Mouse (Mus musculus): ENCODE measurements around the gene Alad.

Gene Alad

DNA sequence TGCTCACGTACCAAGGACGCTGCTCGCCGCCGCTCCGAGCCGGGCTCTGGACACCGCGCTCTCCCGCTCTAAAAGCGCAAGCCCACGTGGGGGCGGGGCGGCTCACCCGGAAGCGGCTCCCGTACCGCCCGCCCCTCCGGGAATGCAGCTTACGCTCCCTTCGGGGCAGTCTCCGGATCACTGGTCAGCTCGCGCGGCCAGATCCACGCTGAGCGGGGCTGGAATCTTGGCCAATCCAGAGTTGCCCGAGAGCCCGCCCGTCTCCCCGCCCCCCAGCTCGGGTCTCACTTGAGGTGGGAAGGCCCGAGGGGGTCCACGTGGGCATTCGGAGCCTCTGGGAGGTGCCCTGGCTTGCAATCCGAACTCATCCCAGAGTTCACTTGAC lies at the start of gene Alad:
Alad (minus strand) TSS at position 70 of the 385 bp plus-strand sequence.
- peak; percentile 75 for DNase-seq (ENCODE audit: low spot score)

DNA sequence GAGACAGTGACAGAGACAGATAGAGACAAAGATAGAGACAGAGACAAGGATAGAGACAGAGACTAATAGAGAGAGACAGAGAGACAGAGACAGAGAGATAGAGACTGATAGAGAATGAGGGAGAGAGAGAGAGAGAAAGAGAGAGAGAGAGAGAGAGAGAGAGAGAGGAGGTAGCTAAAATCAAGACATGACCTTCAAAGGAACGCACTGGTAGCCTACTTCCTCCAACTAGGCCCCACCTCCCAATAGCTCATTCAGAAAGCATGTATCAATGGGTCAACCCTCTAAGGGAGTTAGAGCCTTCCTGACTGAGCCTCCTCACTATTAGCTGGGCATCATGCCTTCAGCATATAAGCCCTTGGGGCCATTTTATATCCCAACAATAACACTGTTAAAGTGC lies 48.6 kb upstream of the Alad start:
- no peak for DNase-seq (ENCODE audit: low spot score)

DNA sequence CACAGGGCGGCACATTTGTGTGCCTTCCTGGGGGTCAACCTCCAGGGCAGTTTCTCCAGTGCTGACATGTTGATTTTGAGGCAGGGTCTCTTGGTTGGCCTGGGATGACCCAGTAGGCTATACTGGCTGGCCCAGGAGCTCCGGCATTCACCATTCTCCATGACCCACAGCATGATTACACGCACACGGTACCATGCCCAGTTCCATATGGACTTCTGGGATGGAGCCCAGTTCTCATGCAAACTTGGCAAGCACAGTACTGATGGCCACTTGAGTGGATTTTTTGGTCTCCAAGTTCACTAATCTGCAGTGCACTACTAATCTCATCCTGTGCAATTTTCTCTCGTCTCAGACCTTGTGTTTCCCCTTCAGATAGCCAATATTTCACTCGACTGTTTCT lies 48.0 kb upstream of the Alad start:
- DNase-seq (ENCODE audit: low spot score): no peak

DNA sequence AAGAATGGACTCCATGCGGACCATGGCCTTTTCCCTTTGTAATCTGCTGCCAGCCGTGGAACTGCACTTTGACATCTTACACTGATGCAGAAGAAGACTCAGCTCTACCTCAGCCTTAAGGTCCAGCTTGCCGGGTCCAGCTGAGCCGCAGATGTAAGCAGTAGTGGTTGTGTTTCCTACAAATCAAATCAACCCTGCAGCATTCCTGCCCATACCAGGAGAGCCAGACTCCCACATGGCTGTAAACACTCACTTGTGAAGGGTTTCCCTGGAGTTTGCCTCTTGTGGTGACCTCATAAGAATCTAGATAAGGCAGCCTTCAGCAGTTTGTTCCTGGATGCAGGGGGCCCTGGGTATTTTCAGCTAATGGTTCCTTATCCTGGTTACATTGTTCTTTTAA lies 46.8 kb upstream of the Alad start:
- DNase-seq (ENCODE audit: low spot score): no peak

DNA sequence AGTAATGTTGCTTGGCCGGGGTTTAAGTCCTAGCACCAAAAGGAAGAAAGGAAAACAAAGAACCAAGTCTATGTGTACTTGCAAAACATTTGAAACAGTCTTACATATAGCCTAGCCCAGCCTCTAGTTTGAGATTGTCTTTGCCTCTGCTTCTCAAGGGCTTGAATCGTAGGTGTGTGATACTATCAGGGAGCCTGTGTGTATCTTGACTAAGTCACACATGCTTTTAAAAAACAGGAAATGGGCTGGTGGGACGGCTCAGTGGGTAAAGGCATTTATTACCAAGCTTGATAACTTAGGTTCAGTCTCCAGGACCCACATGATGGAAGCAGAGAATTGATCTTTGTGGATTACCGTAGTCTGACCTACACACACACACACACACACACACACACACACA lies 42.3 kb upstream of the Alad start:
- DNase-seq (ENCODE audit: low spot score): no peak

DNA sequence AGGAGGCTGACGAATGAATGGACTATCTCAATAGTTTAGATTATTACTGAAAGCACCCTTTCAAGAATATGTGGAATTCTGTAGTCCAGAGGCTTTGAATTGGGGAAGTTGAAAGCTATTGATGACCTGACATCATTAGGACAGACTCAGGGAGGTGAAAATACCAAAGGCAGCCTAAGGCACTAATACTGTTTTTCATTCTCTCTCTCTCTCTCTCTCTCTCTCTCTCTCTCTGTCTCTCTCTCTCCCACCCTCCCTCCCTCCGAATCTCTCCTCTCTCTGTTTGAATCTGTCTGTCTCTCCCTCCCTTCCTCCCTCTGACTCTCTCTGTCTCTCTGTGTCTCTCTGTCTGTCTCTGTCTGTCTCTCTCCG lies 41.9 kb upstream of the Alad start:
- DNase-seq (ENCODE audit: low spot score): no peak

DNA sequence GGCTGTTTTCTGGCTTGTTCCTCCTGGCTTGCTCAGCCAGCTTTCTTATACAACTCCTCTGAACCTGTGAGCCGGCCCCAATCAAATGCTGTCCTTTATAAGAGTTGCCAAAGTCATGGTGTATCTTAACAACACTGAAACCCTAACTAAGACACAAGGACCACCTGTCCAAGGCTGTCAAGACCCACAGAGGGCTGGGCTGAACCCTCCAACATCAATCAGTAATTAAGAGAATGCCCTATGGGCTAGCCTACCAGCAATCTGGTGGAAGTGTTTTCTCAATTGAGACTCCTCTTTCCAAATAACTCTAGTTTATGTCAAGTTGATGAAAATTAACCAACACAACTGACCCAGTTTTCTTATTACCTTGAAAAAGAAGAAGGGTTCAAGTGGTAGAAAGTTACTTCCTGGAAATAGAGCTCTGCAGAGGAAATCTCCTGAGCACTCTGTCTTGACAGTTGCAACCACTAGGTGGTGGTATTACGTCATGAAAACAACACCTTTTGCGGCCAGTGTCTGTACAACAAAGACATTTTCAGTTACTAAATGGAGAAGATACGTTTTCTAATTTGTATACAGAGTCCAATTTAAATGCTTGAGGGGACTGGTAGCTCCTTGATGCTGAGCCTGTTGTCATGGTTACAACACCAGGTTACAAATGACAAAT lies 41.4 kb upstream of the Alad start:
- DNase-seq (ENCODE audit: low spot score): peak; percentile 75

DNA sequence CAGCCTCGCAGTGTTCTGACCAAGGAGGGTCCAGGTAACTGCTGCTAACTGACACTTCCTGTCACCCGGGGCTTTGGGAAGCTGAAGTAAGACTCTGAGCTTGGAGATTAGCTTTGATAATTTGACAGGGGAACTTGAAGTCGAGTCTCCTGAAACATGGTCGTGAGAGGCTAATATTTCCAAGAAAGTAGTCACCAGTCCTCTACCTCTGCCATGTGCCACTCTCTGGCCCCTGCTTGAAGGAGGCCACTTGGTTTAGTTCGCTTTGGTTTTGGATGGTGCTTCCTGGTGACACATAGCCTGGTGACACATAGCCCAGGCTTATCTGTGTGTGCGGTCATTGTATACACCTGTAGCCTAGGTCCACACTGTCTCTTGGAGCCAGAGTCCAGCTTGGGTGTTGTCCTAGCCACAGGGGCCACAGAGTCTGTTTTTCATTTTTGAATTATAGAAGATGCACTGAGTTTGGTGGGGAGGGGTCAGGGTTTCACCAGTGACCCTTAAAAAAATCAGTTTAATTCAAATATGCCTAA lies 40.1 kb upstream of the Alad start, which contains the start of gene Rgs3:
Rgs3 (plus strand) TSS at position 51 of the 533 bp plus-strand sequence.
- no peak for DNase-seq (ENCODE audit: low spot score)

DNA sequence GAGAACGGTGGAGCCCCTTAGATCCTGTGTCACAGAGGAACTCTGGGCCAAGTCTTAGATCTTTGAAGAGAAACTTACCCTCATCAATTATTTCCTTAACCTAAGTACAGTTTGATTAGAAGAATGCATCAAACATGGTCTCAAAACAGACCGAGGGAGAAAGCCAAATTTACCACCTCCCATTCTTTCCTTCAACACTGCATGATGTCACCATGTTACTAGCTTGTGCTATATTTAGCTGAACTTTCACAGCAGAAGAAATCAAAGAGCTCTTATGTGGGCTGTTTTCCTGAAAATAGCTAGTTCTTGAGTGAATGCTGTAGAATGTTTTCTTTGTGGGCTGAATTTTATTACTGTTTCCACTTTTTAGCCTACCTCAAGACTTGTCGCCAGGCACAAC lies 37.7 kb upstream of the Alad start:
- no peak for DNase-seq (ENCODE audit: low spot score)

DNA sequence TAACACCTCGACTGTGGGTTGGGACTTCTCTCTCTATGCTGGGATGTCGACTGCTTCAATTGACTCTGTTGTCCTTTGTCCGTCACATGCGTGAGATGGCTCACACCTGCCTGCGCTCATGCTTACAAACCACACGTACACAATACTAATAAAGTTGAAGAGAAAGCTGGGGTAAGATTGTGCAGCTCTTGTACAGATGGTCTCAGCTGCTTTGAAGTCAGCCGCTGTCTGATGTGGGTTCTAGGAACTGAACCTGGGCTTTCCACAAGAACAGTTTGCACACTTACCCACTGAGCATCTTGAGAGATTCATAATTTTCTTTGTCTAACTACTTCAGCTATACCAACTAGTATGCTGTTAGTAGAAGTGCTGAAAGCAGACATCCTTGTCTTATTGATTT lies 32.2 kb upstream of the Alad start:
- no peak for DNase-seq (ENCODE audit: low spot score)

DNA sequence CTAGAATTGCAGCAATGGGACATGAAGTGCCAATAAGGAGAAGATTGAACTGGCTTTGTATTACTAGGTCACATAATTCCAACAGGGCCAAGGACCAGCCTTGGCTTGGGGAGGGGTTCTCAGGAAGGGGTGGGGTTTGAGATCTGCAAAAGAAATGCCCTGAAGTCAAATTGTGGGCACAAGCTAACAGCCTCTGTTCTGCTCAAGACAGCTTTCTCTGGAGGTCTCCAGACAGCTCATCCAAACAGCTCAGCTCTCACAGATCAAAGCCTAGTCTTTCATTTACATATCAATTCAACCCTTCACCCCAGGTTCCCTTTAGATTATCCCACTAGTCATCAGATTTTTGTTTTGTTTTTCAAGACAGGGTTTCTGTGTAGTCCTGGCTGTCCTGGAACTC lies 25.1 kb upstream of the Alad start:
- DNase-seq (ENCODE audit: low spot score): no peak

DNA sequence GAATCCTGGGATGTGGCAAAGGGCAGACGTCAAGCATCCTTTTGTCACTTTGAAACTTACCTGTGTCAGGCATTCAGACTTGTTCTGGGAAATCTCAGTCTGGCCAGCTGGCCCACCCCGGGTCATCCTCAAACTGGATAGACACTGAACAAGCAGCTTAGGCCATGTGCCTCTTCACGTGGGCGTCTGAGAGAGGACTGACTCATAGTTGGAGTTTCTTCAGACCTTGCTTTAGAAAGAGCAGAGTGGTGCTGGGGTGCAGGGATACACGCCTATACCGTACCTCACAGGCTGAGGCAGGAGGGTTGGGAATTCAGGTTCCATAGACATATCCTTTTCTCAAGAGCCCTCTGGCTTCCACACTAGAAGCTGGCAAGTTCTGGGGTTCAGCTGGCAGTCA lies 24.1 kb upstream of the Alad start:
- DNase-seq (ENCODE audit: low spot score): no peak

DNA sequence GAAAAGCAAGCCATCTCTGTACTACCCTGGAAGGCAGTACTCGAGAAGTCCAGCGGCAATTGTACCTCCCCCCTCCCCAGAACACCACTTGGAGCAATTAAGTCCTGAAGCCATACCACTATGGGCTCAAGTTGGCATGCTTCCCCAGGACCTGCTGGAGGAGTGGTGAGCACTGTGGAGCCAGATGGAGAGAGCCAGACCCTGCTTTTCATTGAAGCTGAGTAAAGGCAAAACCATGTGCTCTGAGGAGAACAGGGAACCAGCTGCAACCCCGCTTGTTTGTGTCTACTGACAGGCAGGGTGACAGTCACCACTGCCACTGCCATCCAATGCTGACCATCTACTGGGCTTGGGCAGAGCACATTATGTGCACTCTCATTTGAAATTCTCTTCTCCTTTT lies 22.1 kb upstream of the Alad start:
- DNase-seq (ENCODE audit: low spot score): no peak

DNA sequence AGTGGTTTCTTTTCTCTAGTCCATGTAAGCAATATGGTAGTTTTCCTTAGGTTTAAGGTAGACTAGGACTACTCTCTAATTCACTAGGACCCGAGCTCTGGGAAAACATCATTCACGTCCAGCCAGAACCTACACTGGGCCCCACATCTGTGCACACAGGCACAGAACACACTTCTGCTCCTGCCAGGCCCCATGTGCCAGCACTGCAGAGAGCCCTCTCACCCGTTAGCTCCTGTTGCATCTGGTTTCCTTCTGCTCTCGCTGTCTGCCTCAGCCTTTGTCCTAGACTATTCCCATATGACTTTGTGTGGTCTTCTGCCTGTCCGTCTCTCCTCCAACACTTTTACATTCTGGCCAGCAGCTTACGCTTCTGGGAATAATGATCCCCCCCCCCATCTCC lies 14.0 kb upstream of the Alad start:
- no peak for DNase-seq (ENCODE audit: low spot score)

DNA sequence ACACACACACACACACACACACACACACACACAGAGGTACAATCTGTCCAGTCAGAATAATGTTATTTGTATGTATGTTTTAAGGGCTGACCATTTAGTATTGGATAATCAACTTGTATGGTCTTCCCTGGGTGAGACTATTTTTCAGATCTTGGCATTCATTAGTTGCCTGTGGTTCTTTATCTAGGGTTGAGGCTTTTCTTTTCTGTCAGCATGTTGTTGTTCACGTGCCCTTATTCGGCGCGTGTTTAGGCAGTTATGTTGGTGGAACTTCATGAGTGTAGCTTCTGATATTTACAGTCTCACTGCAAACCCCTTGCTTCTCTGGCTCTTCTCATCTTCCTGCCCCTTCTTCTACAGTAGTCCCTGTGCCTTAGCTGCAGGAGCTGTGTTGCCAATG lies 7.9 kb upstream of the Alad start:
- no peak for DNase-seq (ENCODE audit: low spot score)

DNA sequence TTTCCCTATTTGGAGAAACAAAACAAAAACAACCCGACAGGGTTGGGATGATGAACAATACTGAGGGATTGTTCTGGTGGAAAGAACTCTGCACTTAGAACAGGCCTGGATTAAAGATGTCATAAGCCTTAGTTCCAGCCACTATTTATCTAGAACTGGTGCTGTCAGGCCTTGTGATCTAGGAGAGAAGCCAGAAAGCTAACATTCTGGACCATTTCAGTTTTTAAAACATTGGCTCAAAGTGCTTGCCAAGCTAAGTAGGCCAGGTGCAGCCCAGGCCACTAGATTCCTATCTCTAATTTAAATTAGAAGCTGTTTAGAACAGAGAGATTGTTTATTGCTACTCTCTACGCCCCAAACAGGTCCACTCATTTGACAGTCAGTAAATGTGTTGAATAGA lies 6.5 kb upstream of the Alad start:
- no peak for DNase-seq (ENCODE audit: low spot score)

DNA sequence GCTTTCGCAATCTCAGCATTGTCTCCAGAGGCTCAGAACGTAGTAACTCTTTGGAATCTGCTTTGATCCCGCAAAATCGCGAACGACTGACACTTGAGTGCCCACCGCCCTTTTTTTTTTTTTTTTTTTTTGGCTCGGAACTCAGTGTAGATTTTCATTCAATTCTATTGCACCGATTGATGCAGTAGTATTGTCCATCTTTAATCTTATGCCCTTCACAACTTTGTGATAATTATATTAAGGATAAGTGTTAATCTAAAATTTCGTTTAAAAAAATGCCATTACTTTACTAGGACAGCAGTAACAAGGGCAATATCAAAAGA lies 5.7 kb upstream of the Alad start:
- DNase-seq (ENCODE audit: low spot score): no peak

DNA sequence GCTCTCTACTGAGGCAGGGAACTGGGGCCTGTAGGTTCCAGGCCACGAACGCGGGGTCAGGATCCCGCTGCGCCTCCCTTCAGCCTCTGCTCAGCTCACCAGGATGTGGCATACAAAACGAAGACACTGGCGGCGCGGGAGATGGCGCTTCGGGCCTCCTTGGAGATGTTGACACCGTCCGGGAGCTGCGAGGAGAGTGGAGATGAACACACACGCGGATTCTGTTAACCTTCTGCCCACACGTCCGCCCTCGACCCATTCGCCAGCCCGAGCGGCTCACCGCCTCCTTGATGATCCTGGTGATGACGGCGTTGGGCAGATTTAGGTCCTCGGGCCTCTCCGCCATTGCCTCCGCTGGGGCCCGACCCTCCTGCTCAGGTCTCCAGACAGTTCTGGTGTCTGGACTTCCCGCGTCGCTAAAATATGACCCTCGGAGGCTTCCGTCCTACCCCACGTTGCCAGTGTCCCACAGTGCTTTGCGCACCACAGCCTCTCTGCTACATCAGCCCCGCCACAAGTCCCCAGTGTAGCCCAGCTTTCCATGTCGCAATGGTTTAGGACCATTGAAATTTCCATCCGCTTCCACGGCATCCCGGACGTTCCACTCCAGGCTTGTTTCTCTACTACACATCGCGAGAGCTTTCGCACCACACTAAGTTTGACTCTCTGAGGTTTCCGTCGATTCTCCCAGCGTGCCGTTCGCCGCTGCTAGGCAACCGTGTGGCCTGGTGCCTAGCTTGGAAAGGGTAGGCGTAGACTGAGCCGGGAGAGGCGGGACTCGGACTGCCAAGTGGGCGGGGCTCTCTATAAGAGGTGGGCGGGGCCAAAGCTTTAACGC lies 5.2 kb upstream of the Alad start, which contains the start of the genes Pole3 and 4933430I17Rik:
Pole3 (minus strand) TSS at position 418 of the 838 bp plus-strand sequence.
4933430I17Rik (plus strand) TSS at position 719 of the 838 bp plus-strand sequence.
- DNase-seq (ENCODE audit: low spot score): peak; percentile 99

DNA sequence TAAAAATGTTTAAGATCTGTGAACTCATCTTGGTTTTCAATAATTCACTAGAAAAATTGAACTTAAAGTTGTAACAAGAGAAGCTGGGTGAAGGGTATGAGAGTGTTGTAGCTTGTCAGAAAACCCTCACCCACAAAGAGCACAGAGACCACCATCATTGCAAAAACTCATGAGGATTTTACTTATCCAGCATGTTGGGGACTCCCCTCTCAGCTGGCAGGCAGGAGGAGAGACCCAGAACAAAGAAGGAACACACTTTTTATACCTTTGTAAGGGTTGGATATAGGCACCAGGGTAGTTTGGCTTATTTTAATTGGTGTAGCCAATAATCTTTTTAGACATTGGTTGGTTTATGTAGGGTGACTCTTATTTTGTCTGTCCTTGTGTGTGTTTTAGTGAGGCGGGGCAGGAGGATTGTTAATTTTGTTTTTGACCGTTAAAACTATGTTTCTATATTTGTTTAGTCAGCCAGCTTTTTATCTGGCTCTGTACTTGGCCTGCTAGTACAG lies 1.2 kb upstream of the Alad start:
- no peak for DNase-seq (ENCODE audit: low spot score)

DNA sequence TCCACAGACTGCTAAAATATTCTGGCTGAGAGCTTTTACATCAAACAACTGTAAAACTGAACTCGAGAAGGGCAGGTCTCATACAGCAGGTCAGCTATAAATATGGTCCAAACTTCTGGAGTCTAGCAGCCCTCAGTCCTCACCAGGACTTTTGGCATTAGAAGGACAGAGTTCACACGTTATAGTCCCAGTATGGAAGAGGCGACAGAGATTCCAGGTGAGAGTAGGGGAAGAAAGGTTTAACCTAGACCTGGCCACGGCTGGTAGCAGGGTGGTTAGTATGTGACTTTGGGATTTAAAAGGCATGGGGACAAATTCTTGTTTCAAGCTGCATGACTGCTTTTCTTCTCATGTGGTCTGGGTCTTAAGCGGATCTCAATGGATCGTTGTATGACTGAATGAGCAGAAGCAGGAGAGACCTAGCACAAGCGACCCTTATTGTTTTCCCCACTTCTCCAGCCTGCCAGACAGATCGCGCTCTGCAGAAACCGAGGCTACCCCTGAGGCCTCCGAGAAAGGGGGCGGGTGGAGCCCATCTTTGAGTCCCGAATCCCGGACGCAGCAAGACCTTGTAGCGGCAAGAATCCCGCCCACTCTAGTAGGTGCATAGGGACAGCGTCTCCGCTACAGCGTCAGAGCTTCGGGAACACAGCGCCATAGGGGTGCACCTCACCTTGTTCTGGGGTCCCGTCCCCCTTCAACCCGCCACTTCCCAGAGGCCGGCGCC lies 433 bp downstream of the Alad start:
- no peak for DNase-seq (ENCODE audit: low spot score)

DNA sequence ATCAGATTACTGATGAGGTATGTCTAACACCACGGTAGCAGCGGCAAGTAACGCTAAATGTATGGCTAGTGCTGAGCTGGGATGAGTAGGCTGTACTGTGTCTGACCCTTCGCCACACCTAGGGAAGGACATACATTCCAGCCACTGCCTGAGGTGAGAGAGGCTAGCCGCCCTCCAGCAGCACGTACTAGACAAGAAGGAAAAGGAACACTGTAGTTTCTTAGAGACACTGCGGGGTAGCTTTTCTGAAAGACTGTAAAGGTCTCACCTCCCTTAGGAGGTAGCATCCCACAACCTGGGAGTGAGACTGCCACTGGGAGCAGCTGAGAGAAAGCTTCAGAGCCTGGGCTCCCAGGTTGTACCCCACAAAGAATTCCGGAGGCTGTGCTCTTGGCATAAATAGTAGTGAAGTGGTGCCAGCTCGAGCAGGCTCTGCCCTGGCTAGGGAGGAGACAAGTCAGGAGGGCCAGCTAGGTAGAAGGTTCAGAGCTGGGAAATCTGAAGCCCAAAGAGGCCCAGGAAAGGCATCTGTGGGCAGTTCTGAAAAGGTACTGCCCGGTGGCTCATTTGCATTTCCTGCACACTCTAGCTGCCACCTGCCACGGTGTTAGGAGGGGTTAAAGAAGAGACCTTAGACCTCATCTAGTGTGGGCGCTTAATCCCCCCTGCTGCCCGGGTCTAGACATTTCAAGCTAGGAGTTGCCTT lies 1.1 kb downstream of the Alad start:
- no peak for DNase-seq (ENCODE audit: low spot score)

Measured in ovary, postnatal 14 days (tissue).